Mouse (Mus musculus) heart, postnatal 14 days (tissue): Measurements from ENCODE around the gene Ak5. TPM values are rescaled to one million over a fixed set of nuclear protein-coding genes. Genes with fewer than 3 reads are reported as not detected.

ENCODE experiments used
- DNase-seq, 2 experiments: peaks; one replicate each; pipeline ENCODE4 v3.0.0; 2021 to 2022
- intact Hi-C: fragments of 180-260 bp; cut with DNase I; formaldehyde crosslinking; loops from one replicate; pipeline ENCODE4 v1.15.1; 2025
- total RNA-seq, 2 experiments: library from RNA; stranded (reverse); gene quantifications; 2 replicates each; pipeline ENCODE4 v1.2.3; 2021

Ak5 gene
- total RNA-seq, 2 experiments from 2014 or later = 0.29 TPM

- intact Hi-C loops = no loop called here
- no peak for DNase-seq
These were observed 144.9 kb downstream of the Ak5 start for GRCm38 (mm10) chr3:152523315-152523638.

- no peak for DNase-seq
- intact Hi-C loops = no loop called here
These were observed 145.4 kb downstream of the Ak5 start for GRCm38 (mm10) chr3:152522634-152523314.

- DNase-seq = no peak
- intact Hi-C loops = no loop called here
These were observed 147.1 kb downstream of the Ak5 start for GRCm38 (mm10) chr3:152521054-152521453.

- intact Hi-C loops = no loop called here
- no peak for DNase-seq
These were observed 148.1 kb downstream of the Ak5 start for GRCm38 (mm10) chr3:152520074-152520473.

- no peak for DNase-seq
- intact Hi-C loops = no loop called here
These were observed 148.6 kb downstream of the Ak5 start for GRCm38 (mm10) chr3:152519556-152519955.

- DNase-seq = no peak
- intact Hi-C loops = no loop called here
These were observed 151.6 kb downstream of the Ak5 start for GRCm38 (mm10) chr3:152516569-152516968.

GRCm38 (mm10) chr3:152515959-152516358, 152.2 kb downstream of the Ak5 start:
- DNase-seq = no peak
- intact Hi-C loops = no loop called here

- DNase-seq = no peak
- intact Hi-C loops = no loop called here
These were observed 155.6 kb downstream of the Ak5 start for GRCm38 (mm10) chr3:152512517-152512916.

- intact Hi-C loops = no loop called here
- no peak for DNase-seq
These were observed 158.9 kb downstream of the Ak5 start for GRCm38 (mm10) chr3:152509268-152509667.

- intact Hi-C loops = no loop called here
- DNase-seq = no peak
These were observed 159.7 kb downstream of the Ak5 start for GRCm38 (mm10) chr3:152508419-152508993.

GRCm38 (mm10) chr3:152507900-152508299, 160.3 kb downstream of the Ak5 start:
- intact Hi-C loops = no loop called here
- DNase-seq = no peak

- intact Hi-C loops = no loop called here
- no peak for DNase-seq
These were observed 169.0 kb downstream of the Ak5 start for GRCm38 (mm10) chr3:152498968-152499696.

GRCm38 (mm10) chr3:152497842-152498241, 170.3 kb downstream of the Ak5 start:
- intact Hi-C loops = no loop called here
- DNase-seq = no peak

GRCm38 (mm10) chr3:152497084-152497483, 171.1 kb downstream of the Ak5 start:
- intact Hi-C loops = no loop called here
- no peak for DNase-seq

- no peak for DNase-seq
- intact Hi-C loops = no loop called here
These were observed 172.7 kb downstream of the Ak5 start for GRCm38 (mm10) chr3:152495415-152495898.

- no peak for DNase-seq
- intact Hi-C loops = no loop called here
These were observed 173.3 kb downstream of the Ak5 start for GRCm38 (mm10) chr3:152494667-152495360.

GRCm38 (mm10) chr3:152493813-152494212, 174.3 kb downstream of the Ak5 start:
- intact Hi-C loops = no loop called here
- no peak for DNase-seq

- intact Hi-C loops = no loop called here
- no peak for DNase-seq
These were observed 175.9 kb downstream of the Ak5 start for GRCm38 (mm10) chr3:152492241-152492640.

GRCm38 (mm10) chr3:152490423-152490822, 177.7 kb downstream of the Ak5 start:
- no peak for DNase-seq
- intact Hi-C loops = no loop called here

- intact Hi-C loops = no loop called here
- no peak for DNase-seq
These were observed 179.2 kb downstream of the Ak5 start for GRCm38 (mm10) chr3:152488964-152489363.

GRCm38 (mm10) chr3:152484206-152484605, 184.0 kb downstream of the Ak5 start:
- no peak for DNase-seq
- intact Hi-C loops = no loop called here
